Mouse (Mus musculus) liver, embryonic 16.5 days (tissue): Measurements from ENCODE around the gene Dpm1. TPM values are rescaled to one million over a fixed set of nuclear protein-coding genes. Genes with fewer than 3 reads are reported as not detected.

Source experiments
- ATAC-seq: fragments of 200-750 bp; cut with Nextera tagmentation; 2 replicates; pipeline ENCODE4 v1.8.0; 2017; ENCODE audit warnings: low read depth, mild to moderate bottlenecking, moderate number of reproducible peaks, moderate library complexity
- H3K27ac ChIP-seq: fragments of 300-500 bp; sonication (generic); 2 replicates; pipeline ENCODE4 v1.5.1; 2014; ENCODE audit warnings: mild to moderate bottlenecking, low read length
- H3K27me3 ChIP-seq: fragments of 300-500 bp; sonication (generic); 2 replicates; pipeline ENCODE4 v1.6.1; 2014; ENCODE audit warnings: low read depth, low read length, mixed read lengths; ENCODE audit not compliant: control insufficient read depth, insufficient read depth
- H3K36me3 ChIP-seq: fragments of 300-500 bp; sonication (generic); 2 replicates; pipeline ENCODE4 v1.6.1; 2014; ENCODE audit warnings: mild to moderate bottlenecking; ENCODE audit not compliant: control insufficient read depth, insufficient read depth
- H3K4me1 ChIP-seq: fragments of 300-500 bp; sonication (generic); 2 replicates; pipeline ENCODE4 v1.6.1; 2014; ENCODE audit warnings: low read depth, low read length, mixed read lengths; ENCODE audit not compliant: control insufficient read depth
- H3K4me2 ChIP-seq: fragments of 300-500 bp; sonication (generic); 2 replicates; pipeline ENCODE4 v1.6.1; 2014; ENCODE audit warnings: low read depth, low read length, mixed read lengths
- H3K4me3 ChIP-seq: fragments of 300-500 bp; sonication (generic); 2 replicates; pipeline ENCODE4 v1.5.1; 2014; ENCODE audit warnings: low read depth, mild to moderate bottlenecking, low read length
- H3K9ac ChIP-seq: fragments of 300-500 bp; sonication (generic); 2 replicates; pipeline ENCODE4 v1.6.1; 2014; ENCODE audit warnings: low read depth, low read length
- H3K9me3 ChIP-seq: fragments of 300-500 bp; sonication (generic); replicated peaks from 2 replicates; pipeline ENCODE4 v1.6.1; 2016; ENCODE audit warnings: low read length; ENCODE audit not compliant: control insufficient read depth
- WGBS: fragments of 180-500 bp; shearing (Covaris S2); extraction: QIAGEN DNeasy Blood & Tissue Kit; methylation state at CpG from one replicate; pipeline ENCODE4 v1.1.7; 2014; ENCODE audit not compliant: insufficient replicate concordance; 5-methylcytosine and 5-hydroxymethylcytosine counted together
- polyA plus RNA-seq: library from polyadenylated mRNA; unstranded; fragments of >200 nt; fragmentation: Nextera tagmentation; extraction: Ambion mirVana; gene quantifications from 2 replicates; pipeline ENCODE4 v1.2.1, GENCODE M21; 2015

Dpm1 gene
- polyA plus RNA-seq, 1 experiment from 2014 or later = 66.0 TPM

GRCm38 (mm10) chr2:168253822-168254221, 23.4 kb upstream of the Dpm1 start:
- no peak overlapping the region for H3K4me2 ChIP-seq
- 22% methylated on average over 7 of the region's 7 CpGs for WGBS

DNA sequence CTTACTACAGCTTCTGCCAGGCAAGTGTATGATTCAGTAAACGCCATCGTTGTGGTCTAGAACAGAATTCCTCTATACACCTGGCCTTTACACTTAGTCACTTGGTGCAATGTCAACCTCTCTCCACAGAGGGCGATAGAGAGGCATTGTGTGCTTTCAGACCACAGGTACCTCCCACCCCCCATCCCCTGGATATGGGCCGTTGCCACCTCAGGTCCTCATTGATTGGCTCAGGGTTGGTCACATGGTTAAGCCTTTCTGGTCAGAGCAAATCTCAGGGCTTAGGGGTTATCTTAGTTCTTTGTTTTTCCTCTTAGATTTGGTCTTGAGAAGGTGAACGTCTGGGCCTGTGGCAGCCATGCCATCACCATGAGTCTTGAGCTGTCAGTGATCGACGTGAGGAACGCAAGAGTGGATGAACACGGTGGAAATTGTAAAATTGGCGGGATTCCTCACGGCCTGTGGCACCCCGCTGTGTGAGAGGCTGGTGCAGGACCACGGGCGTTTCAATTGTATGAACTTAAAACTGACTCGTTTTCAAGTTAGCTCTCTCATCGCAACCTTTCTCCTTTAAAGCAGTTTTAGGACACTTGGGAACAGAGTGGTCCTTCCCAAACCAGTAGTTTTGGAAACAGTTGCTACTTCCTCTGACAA, 22.4 kb upstream of the Dpm1 start:
- H3K9ac ChIP-seq = no peak overlapping the region
- no peak overlapping the region for H3K27ac ChIP-seq
- no peak for ATAC-seq
- no peak overlapping the region for H3K4me3 ChIP-seq
- H3K27me3 ChIP-seq = peaks cover 5% of the 10 kb centered on the region
- WGBS = 15% methylated on average over 16 of the region's 16 CpGs
- H3K36me3 ChIP-seq = no peaks in the 10 kb centered on the region
- no peaks in the 10 kb centered on the region for H3K4me1 ChIP-seq
- H3K9me3 ChIP-seq = no peaks in the 10 kb centered on the region
- no peak overlapping the region for H3K4me2 ChIP-seq

More at GRCm38 (mm10) chr2:168253822-168254221, 23.4 kb upstream of the Dpm1 start:
- H3K4me1 ChIP-seq = no peaks in the 10 kb centered on the region
- peaks cover 5% of the 10 kb centered on the region for H3K27me3 ChIP-seq
- no peak overlapping the region for H3K27ac ChIP-seq
- no peak overlapping the region for H3K9ac ChIP-seq
- H3K36me3 ChIP-seq = no peaks in the 10 kb centered on the region
- no peaks in the 10 kb centered on the region for H3K9me3 ChIP-seq
- no peak for ATAC-seq
- no peak overlapping the region for H3K4me3 ChIP-seq

DNA sequence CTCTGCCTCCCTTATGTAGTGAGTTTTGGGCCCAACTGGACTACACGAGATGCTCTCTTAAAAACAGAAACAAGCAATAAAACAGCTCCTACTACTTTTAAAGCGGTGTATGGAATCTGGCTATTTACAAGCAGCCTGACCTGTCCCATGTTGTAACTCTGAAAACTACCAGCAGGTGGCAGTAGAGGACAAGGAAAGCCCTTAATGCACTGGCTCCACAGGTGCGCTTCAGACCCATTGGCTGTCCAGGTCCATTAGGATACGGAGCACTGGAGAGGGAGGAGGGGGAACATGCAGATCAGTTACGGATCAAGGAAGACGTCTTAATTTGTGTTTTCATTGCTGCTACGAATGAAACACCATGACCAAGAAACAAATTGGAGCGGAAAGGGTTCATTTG, 19.9 kb upstream of the Dpm1 start:
- H3K4me1 ChIP-seq = no peaks in the 10 kb centered on the region
- H3K27me3 ChIP-seq = peaks cover 5% of the 10 kb centered on the region
- WGBS = 13% methylated on average over 8 of the region's 8 CpGs
- H3K36me3 ChIP-seq = no peaks in the 10 kb centered on the region
- no peak for ATAC-seq
- H3K9ac ChIP-seq = no peak overlapping the region
- H3K4me3 ChIP-seq = no peak overlapping the region
- H3K27ac ChIP-seq = no peak overlapping the region
- no peak overlapping the region for H3K4me2 ChIP-seq
- H3K9me3 ChIP-seq = no peaks in the 10 kb centered on the region

- no peaks in the 10 kb centered on the region for H3K9me3 ChIP-seq
Measured at GRCm38 (mm10) chr2:168248856-168249245, 18.5 kb upstream of the Dpm1 start.

DNA sequence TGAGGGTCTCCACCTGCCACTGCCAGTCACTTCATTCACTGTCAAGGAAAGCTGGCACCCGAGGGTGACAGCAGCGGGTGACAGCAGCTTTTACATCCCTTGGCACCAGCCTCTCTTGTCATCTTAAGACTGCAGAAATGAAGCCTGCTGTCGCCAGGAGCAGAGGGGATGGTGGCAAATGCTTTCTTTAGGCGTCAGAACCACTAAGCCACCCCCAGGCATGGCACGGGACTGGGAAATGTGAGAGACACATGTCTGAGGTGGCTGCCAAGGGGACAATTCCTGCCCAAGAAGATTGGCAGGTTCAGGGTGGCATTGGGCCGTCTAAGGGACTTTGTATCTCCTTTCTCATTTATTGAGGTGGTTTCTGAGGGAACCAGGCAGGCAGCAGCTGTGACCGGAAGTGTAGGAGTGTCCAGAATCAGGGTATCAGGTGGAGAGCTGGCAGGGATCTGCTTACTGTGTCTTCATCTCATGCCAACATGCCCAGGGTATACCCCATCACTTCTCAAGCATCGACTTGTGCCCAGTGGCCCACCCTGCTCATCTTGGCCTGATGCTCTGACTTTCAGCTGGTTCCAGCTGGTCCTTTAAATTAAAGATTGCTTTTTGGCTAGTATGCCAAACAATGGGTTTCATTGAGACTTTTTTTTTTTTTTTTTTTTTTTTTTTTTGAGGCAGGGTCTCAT, 17.9 kb upstream of the Dpm1 start:
- ATAC-seq = no peak
- H3K36me3 ChIP-seq = no peaks in the 10 kb centered on the region

More at GRCm38 (mm10) chr2:168248856-168249245, 18.5 kb upstream of the Dpm1 start:
- WGBS = 11% methylated on average over 2 of the region's 2 CpGs
- H3K9ac ChIP-seq = no peak overlapping the region
- H3K27ac ChIP-seq = no peak overlapping the region
- no peaks in the 10 kb centered on the region for H3K36me3 ChIP-seq
- no peak overlapping the region for H3K4me3 ChIP-seq
- H3K4me2 ChIP-seq = no peak overlapping the region
- H3K4me1 ChIP-seq = no peaks in the 10 kb centered on the region
- no peak for ATAC-seq
- peaks cover 5% of the 10 kb centered on the region for H3K27me3 ChIP-seq

DNA sequence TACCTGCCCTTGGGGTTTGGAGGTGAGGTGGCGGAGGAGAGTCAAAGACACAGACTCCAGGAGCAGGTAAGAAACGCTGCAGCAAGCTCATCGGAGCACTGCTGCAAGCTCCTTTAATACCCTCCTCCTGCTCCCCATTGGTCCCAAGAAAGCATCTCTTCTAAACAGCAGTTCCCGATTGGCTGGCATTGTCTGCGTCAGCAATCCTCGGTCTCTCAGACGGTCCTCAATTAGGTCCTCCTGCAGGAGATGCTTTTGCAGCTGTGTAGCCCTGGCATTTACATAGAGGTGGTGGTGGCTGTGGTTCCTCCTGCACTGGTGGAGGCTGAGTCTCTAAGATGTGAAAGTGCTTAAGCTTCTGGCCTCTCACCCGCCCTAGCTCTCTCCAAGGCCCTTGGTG, 15.2 kb upstream of the Dpm1 start:
- 38% methylated on average over 8 of the region's 8 CpGs for WGBS
- Histone ChIP-seq H3K4me1 (no peaks in the 10 kb centered on the region), H3K27me3 (no peaks in the 10 kb centered on the region), H3K4me2 (no peak overlapping the region), H3K9me3 (no peaks in the 10 kb centered on the region), H3K9ac (no peak overlapping the region), H3K4me3 (no peak overlapping the region), H3K36me3 (no peaks in the 10 kb centered on the region), H3K27ac (no peak overlapping the region)
- no peak for ATAC-seq

More for the DNA sequence above, 17.9 kb upstream of the Dpm1 start:
- H3K9ac ChIP-seq = no peak overlapping the region
- no peak overlapping the region for H3K27ac ChIP-seq
- H3K4me3 ChIP-seq = no peak overlapping the region
- H3K4me1 ChIP-seq = no peaks in the 10 kb centered on the region
- H3K27me3 ChIP-seq = peaks cover 5% of the 10 kb centered on the region
- WGBS = 53% methylated on average over 8 of the region's 8 CpGs
- no peak overlapping the region for H3K4me2 ChIP-seq
- no peaks in the 10 kb centered on the region for H3K9me3 ChIP-seq

GRCm38 (mm10) chr2:168243278-168243677, 12.9 kb upstream of the Dpm1 start:
- no peak overlapping the region for H3K4me2 ChIP-seq
- H3K9ac ChIP-seq = no peak overlapping the region
- 60% methylated on average over 4 of the region's 4 CpGs for WGBS

DNA sequence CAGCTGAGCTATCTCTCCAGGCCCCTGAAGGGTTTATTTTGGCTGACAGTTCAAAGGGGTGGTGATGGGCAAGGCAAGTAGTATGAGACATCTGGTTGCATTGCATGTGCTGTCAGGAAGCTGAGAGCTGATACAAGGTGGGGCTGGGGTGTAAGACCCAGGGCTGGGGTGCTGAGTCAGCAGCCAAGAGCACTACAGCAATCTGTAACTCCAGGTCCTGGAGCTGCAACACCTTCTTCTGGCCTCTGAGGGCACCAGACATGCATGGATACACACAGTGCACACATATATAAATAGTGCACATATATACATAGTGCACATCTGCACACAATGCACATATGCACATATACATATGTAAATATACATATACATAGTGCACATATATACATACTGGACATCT, 12.4 kb upstream of the Dpm1 start:
- Histone ChIP-seq H3K9ac (no peak overlapping the region), H3K27ac (no peak overlapping the region), H3K9me3 (no peaks in the 10 kb centered on the region), H3K4me2 (no peak overlapping the region), H3K27me3 (no peaks in the 10 kb centered on the region), H3K4me3 (no peak overlapping the region), H3K36me3 (no peaks in the 10 kb centered on the region), H3K4me1 (no peaks in the 10 kb centered on the region)
- ATAC-seq = no peak

More at GRCm38 (mm10) chr2:168243278-168243677, 12.9 kb upstream of the Dpm1 start:
- H3K36me3 ChIP-seq = no peaks in the 10 kb centered on the region
- no peak overlapping the region for H3K4me3 ChIP-seq
- no peaks in the 10 kb centered on the region for H3K9me3 ChIP-seq
- H3K4me1 ChIP-seq = no peaks in the 10 kb centered on the region
- ATAC-seq = no peak
- no peak overlapping the region for H3K27ac ChIP-seq
- H3K27me3 ChIP-seq = no peaks in the 10 kb centered on the region

- Histone ChIP-seq H3K4me3 (no peak overlapping the region), H3K4me2 (no peak overlapping the region), H3K27me3 (no peaks in the 10 kb centered on the region), H3K27ac (no peak overlapping the region), H3K36me3 (0 out of 2 replicates have a peak, but pooled peaks cover 3% of the 10 kb centered on the region), H3K4me1 (no peaks in the 10 kb centered on the region), H3K9me3 (no peaks in the 10 kb centered on the region), H3K9ac (no peak overlapping the region)
- 70% methylated on average over 4 of the region's 4 CpGs for WGBS
- no peak for ATAC-seq
Measured at GRCm38 (mm10) chr2:168238335-168238734, 7.9 kb upstream of the Dpm1 start.
